Mouse (Mus musculus): ENCODE results near the gene Dnmt3b.

Gene Dnmt3b

GRCm38 (mm10) chr2:153649298-153650013, at the start of gene Dnmt3b:
TSS of gene Dnmt3b (plus strand) at chr2:153649450.
- DNase-seq: peak; percentile 30

- DNase-seq: peak; percentile 31
These were observed 49.1 kb upstream of the Dnmt3b start for GRCm38 (mm10) chr2:153600021-153600666.

- no peak for DNase-seq
These were observed 48.3 kb upstream of the Dnmt3b start for GRCm38 (mm10) chr2:153600667-153601648.

- DNase-seq: no peak
These were observed 45.5 kb upstream of the Dnmt3b start for GRCm38 (mm10) chr2:153603724-153604123.

GRCm38 (mm10) chr2:153606421-153606820, 42.8 kb upstream of the Dnmt3b start:
- DNase-seq: no peak

GRCm38 (mm10) chr2:153607870-153608515, 41.3 kb upstream of the Dnmt3b start:
- no peak for DNase-seq

GRCm38 (mm10) chr2:153609058-153609457, 40.2 kb upstream of the Dnmt3b start:
- DNase-seq: no peak

GRCm38 (mm10) chr2:153609548-153609947, 39.7 kb upstream of the Dnmt3b start:
- peak; percentile 83 for DNase-seq

- DNase-seq: no peak
These were observed 38.6 kb upstream of the Dnmt3b start for GRCm38 (mm10) chr2:153610426-153611240.

GRCm38 (mm10) chr2:153611241-153611630, 38.0 kb upstream of the Dnmt3b start:
- DNase-seq: no peak

- DNase-seq: no peak
These were observed 37.5 kb upstream of the Dnmt3b start for GRCm38 (mm10) chr2:153611743-153612142.

GRCm38 (mm10) chr2:153612594-153613281, 36.5 kb upstream of the Dnmt3b start:
- DNase-seq: no peak

GRCm38 (mm10) chr2:153616893-153617292, 32.4 kb upstream of the Dnmt3b start:
- DNase-seq: no peak

GRCm38 (mm10) chr2:153618439-153618838, 30.8 kb upstream of the Dnmt3b start:
- no peak for DNase-seq

- no peak for DNase-seq
These were observed 30.4 kb upstream of the Dnmt3b start for GRCm38 (mm10) chr2:153618889-153619288.

GRCm38 (mm10) chr2:153622449-153622848, 26.8 kb upstream of the Dnmt3b start:
- no peak for DNase-seq

- DNase-seq: no peak
These were observed 18.3 kb upstream of the Dnmt3b start for GRCm38 (mm10) chr2:153630950-153631349.

- peak; percentile 89 for DNase-seq
These were observed 17.0 kb upstream of the Dnmt3b start, which contains the start of gene Commd7 for GRCm38 (mm10) chr2:153631976-153632870. TSS of gene Commd7 (minus strand) at chr2:153632781.

GRCm38 (mm10) chr2:153632871-153633226, 16.4 kb upstream of the Dnmt3b start:
- no peak for DNase-seq

GRCm38 (mm10) chr2:153633259-153633658, 16.0 kb upstream of the Dnmt3b start:
- no peak for DNase-seq
